ENCODE assay signal across 8 mouse cellular contexts in genomic region chr4:59823470-59823869, GRCm38 (mm10). TPM values are rescaled to one million over a fixed set of nuclear protein-coding genes. Genes with fewer than 3 reads are reported as not detected.
A peak's percentile ranks its signal among the peaks of the same experiment; 100 is the strongest.
DNase-seq lines count a peak whose midpoint lies in the region; ATAC-seq and TF ChIP-seq lines count a peak whose summit lies in the region.
"Had no signal": no experiment of that assay in that cellular context is flagged by ENCODE, and none has a peak within 500 bp of the region (broad histone marks: within the 10 kb centered on the region; RNA-seq: fewer than 3 reads in every experiment).

No protein-coding gene starts in this region.

- intact Hi-C loops in heart, postnatal 10 days (cut with DNase I): no loop called here

- H3K4me1 ChIP-seq in midbrain, postnatal 0 days (ENCODE audit: insufficient read depth, low read length): no peaks in the 10 kb centered on the region
- H3K4me1 ChIP-seq in midbrain, embryonic 10.5 days: peaks cover 20% of the 10 kb centered on the region

- no peak for TF ChIP-seq CTCF in midbrain, postnatal 0 days (IDR thresholded peaks at IDR 0.05)

- no peak overlapping the region for H3K27ac ChIP-seq in midbrain, postnatal 0 days (ENCODE audit: low read depth, low read length)
- no peak overlapping the region for H3K27ac ChIP-seq in midbrain, embryonic 10.5 days (replicated peaks)
- H3K27ac ChIP-seq: hindbrain, embryonic 15.5 days had no signal

- H3K27me3 ChIP-seq in midbrain, postnatal 0 days (ENCODE audit: insufficient read depth, low read length): no peaks in the 10 kb centered on the region
- no peaks in the 10 kb centered on the region for H3K27me3 ChIP-seq in midbrain, embryonic 10.5 days (ENCODE audit: low read depth, poor library complexity, severe bottlenecking)
- H3K27me3 ChIP-seq: hindbrain, embryonic 15.5 days had no signal

- H3K4me2 ChIP-seq in midbrain, postnatal 0 days (ENCODE audit: low read depth, low read length, poor library complexity, severe bottlenecking): no peak overlapping the region
- H3K4me2 ChIP-seq: hindbrain, embryonic 15.5 days had no signal

- H3K9ac ChIP-seq in midbrain, postnatal 0 days (replicated peaks; ENCODE audit: low read length, poor library complexity, severe bottlenecking): no peak overlapping the region
- H3K9ac ChIP-seq: hindbrain, embryonic 15.5 days had no signal

- no peaks in the 10 kb centered on the region for H3K36me3 ChIP-seq in midbrain, postnatal 0 days (ENCODE audit: insufficient read depth, low read length)
- H3K36me3 ChIP-seq in midbrain, embryonic 10.5 days: no peaks in the 10 kb centered on the region
- H3K36me3 ChIP-seq: hindbrain, embryonic 15.5 days had no signal

- no peak overlapping the region for H3K4me3 ChIP-seq in midbrain, postnatal 0 days (ENCODE audit: low read depth, low read length)
- no peak overlapping the region for H3K4me3 ChIP-seq in midbrain, embryonic 10.5 days
- H3K4me3 ChIP-seq: hindbrain, embryonic 15.5 days had no signal

- no peaks in the 10 kb centered on the region for H3K9me3 ChIP-seq in midbrain, postnatal 0 days (ENCODE audit: low read length)
- H3K9me3 ChIP-seq in midbrain, embryonic 10.5 days (replicated peaks): no peaks in the 10 kb centered on the region
- H3K9me3 ChIP-seq: hindbrain, embryonic 15.5 days had no signal

- peak; percentile 65 for DNase-seq in midbrain, postnatal 0 days (ENCODE audit: low spot score)
- DNase-seq in midbrain, embryonic 10.5 days (ENCODE audit: low spot score): no peak
- DNase-seq in heart, postnatal 10 days: peak; percentile 41 to 54
- no peak for DNase-seq in adrenal gland, adult 8-10 months
- no peak for DNase-seq in Muller cell, postnatal 12 days (ENCODE audit: inconsistent ontology term)

- 68% methylated on average over 7 of the region's 7 CpGs for WGBS in midbrain, postnatal 0 days
- WGBS in midbrain, embryonic 10.5 days: 74% methylated on average over 7 of the region's 7 CpGs

- no peak for ATAC-seq in midbrain, postnatal 0 days (ENCODE audit: low FRiP score)
- peak; percentile 13; the same call in 1 of the 2 replicates for ATAC-seq in common myeloid progenitor, adult 5-6 weeks (replicated peaks; ENCODE audit: low read depth, poor library complexity, severe bottlenecking)
- 0 out of 2 replicates have a peak, but pooled peaks have one; percentile 43 for ATAC-seq in monocyte, adult 5-6 weeks (replicated peaks; ENCODE audit: insufficient number of reproducible peaks, low FRiP score, low TSS enrichment, poor library complexity, severe bottlenecking)

RNA-seq across cellular contexts. Expression of gene Snx30, which starts 17.8 kb away (rescaled TPM):
- total RNA-seq in midbrain, postnatal 0 days (2014; rRNA removed): 37.8 and 39.6 TPM in 2 replicates
- 18.1 and 21.7 TPM in 2 replicates for polyA plus RNA-seq in midbrain, postnatal 0 days (2015; fragmentation: Nextera tagmentation; extraction: Ambion mirVana)
- polyA plus RNA-seq in midbrain, embryonic 10.5 days (2016; fragmentation: Nextera tagmentation; extraction: Ambion mirVana): 8.8 and 9.5 TPM in 2 replicates
- total RNA-seq in common myeloid progenitor, adult 5-6 weeks (2017): 25.9 and 28.8 TPM in 2 replicates
- 1 to 10 TPM; 8.1 to 8.9 TPM for total RNA-seq in heart, postnatal 10 days (2021)
- 23.1 to 30.4 TPM (median 26.6 TPM) in 3 replicates for total RNA-seq in monocyte, adult 5-6 weeks (2017)
- total RNA-seq in adrenal gland, adult 8-10 months (2022): 10 to 100 TPM in 1 of 4 experiments, 1 to 10 TPM in 3; 6.6 to 10.2 (median 8.9) TPM

RNA-seq across cellular contexts. Expression of gene Inip, which starts 22.1 kb away (rescaled TPM):
- total RNA-seq in midbrain, postnatal 0 days (2014; rRNA removed): 20.8 and 26.8 TPM in 2 replicates
- 33.0 and 35.8 TPM in 2 replicates for polyA plus RNA-seq in midbrain, postnatal 0 days (2015; fragmentation: Nextera tagmentation; extraction: Ambion mirVana)
- polyA plus RNA-seq in midbrain, embryonic 10.5 days (2016; fragmentation: Nextera tagmentation; extraction: Ambion mirVana): 107 and 110 TPM in 2 replicates
- 70.6 and 76.9 TPM in 2 replicates for total RNA-seq in common myeloid progenitor, adult 5-6 weeks (2017)
- total RNA-seq in heart, postnatal 10 days (2021): 10 to 100 TPM; 13.5 to 17.4 TPM
- 35.3 to 39.1 TPM (median 36.2 TPM) in 3 replicates for total RNA-seq in monocyte, adult 5-6 weeks (2017)
- 10 to 100 TPM; 17.8 to 24.3 (median 19.9) TPM for total RNA-seq in adrenal gland, adult 8-10 months (2022)

Comparison
In these comparisons a context has a peak if more than half of its experiments do, and no peak if none do; other contexts are left out.
1. DNase-seq: peak in midbrain, postnatal 0 days (single experiment) and heart, postnatal 10 days (2 of 2); none in midbrain, embryonic 10.5 days (single experiment), adrenal gland, adult 8-10 months (single experiment) and Muller cell, postnatal 12 days (single experiment).